Mouse (Mus musculus): ENCODE data around the gene Nsg2. TPM values are rescaled to one million over a fixed set of nuclear protein-coding genes. Genes with fewer than 3 reads are reported as not detected.

Gene Nsg2
- total and polyA plus RNA-seq, 2 experiments from 2014 or later: 1.2 to 3.7 TPM

- DNase-seq (ENCODE audit: low spot score) (no peak), ATAC-seq (ENCODE audit: insufficient read depth, low read depth) (no peak)
- Histone ChIP-seq H3K27ac (ENCODE audit: low read depth) (no peak overlapping the region), H3K4me3 (ENCODE audit: low read depth, low read length) (no peak overlapping the region), H3K36me3 (replicated peaks; ENCODE audit: control insufficient read depth, insufficient read depth, low read length) (no peaks in the 10 kb centered on the region), H3K9ac (replicated peaks; ENCODE audit: low read depth, low read length) (no peak overlapping the region), H3K9me3 (replicated peaks; ENCODE audit: control insufficient read depth, low read length) (no peaks in the 10 kb centered on the region), H3K4me1 (ENCODE audit: control insufficient read depth, insufficient read depth) (no peaks in the 10 kb centered on the region), H3K27me3 (ENCODE audit: control insufficient read depth, insufficient read depth, low read length) (no peaks in the 10 kb centered on the region), H3K4me2 (ENCODE audit: low read depth, low read length) (no peak overlapping the region)
- WGBS: 74% methylated on average over 1 of the region's 1 CpGs
- no peak for TF ChIP-seq CTCF (IDR thresholded peaks at IDR 0.05; ENCODE audit: low read depth)
- TF ChIP-seq EP300 (IDR thresholded peaks at IDR 0.05; ENCODE audit: low read depth): no peak
Observed at GRCm38 (mm10) chr11:32013561-32013960, 13.3 kb downstream of the Nsg2 start.

GRCm38 (mm10) chr11:32018201-32018600 lies 17.9 kb downstream of the Nsg2 start:
- Histone ChIP-seq H3K36me3 (replicated peaks; ENCODE audit: control insufficient read depth, insufficient read depth, low read length) (no peaks in the 10 kb centered on the region), H3K27ac (ENCODE audit: low read depth) (no peak overlapping the region), H3K9me3 (replicated peaks; ENCODE audit: control insufficient read depth, low read length) (no peaks in the 10 kb centered on the region), H3K4me3 (ENCODE audit: low read depth, low read length) (no peak overlapping the region), H3K9ac (replicated peaks; ENCODE audit: low read depth, low read length) (no peak overlapping the region), H3K4me1 (ENCODE audit: control insufficient read depth, insufficient read depth) (no peaks in the 10 kb centered on the region), H3K27me3 (ENCODE audit: control insufficient read depth, insufficient read depth, low read length) (no peaks in the 10 kb centered on the region), H3K4me2 (ENCODE audit: low read depth, low read length) (no peak overlapping the region)
- TF ChIP-seq EP300 (IDR thresholded peaks at IDR 0.05; ENCODE audit: low read depth) (no peak), CTCF (IDR thresholded peaks at IDR 0.05; ENCODE audit: low read depth) (no peak)
- DNase-seq (ENCODE audit: low spot score): no peak
- ATAC-seq (ENCODE audit: insufficient read depth, low read depth): no peak
- WGBS: 45% methylated on average over 4 of the region's 4 CpGs

- Histone ChIP-seq H3K4me3 (ENCODE audit: low read depth, low read length) (no peak overlapping the region), H3K4me2 (ENCODE audit: low read depth, low read length) (no peak overlapping the region), H3K9ac (replicated peaks; ENCODE audit: low read depth, low read length) (no peak overlapping the region), H3K27ac (ENCODE audit: low read depth) (no peak overlapping the region), H3K9me3 (replicated peaks; ENCODE audit: control insufficient read depth, low read length) (no peaks in the 10 kb centered on the region), H3K4me1 (ENCODE audit: control insufficient read depth, insufficient read depth) (no peaks in the 10 kb centered on the region), H3K27me3 (ENCODE audit: control insufficient read depth, insufficient read depth, low read length) (no peaks in the 10 kb centered on the region), H3K36me3 (replicated peaks; ENCODE audit: control insufficient read depth, insufficient read depth, low read length) (no peaks in the 10 kb centered on the region)
- 49% methylated on average over 8 of the region's 8 CpGs for WGBS
- DNase-seq (ENCODE audit: low spot score) (no peak), ATAC-seq (ENCODE audit: insufficient read depth, low read depth) (no peak)
- TF ChIP-seq CTCF (IDR thresholded peaks at IDR 0.05; ENCODE audit: low read depth) (no peak), EP300 (IDR thresholded peaks at IDR 0.05; ENCODE audit: low read depth) (no peak)
Observed at GRCm38 (mm10) chr11:32020031-32020965, 20.0 kb downstream of the Nsg2 start.

- no peak overlapping the region for H3K27ac ChIP-seq (ENCODE audit: low read depth)
- WGBS: 61% methylated on average over 5 of the region's 5 CpGs
- H3K9ac ChIP-seq (replicated peaks; ENCODE audit: low read depth, low read length): no peak overlapping the region
- no peak overlapping the region for H3K4me2 ChIP-seq (ENCODE audit: low read depth, low read length)
- no peaks in the 10 kb centered on the region for H3K36me3 ChIP-seq (replicated peaks; ENCODE audit: control insufficient read depth, insufficient read depth, low read length)
- TF ChIP-seq EP300 (IDR thresholded peaks at IDR 0.05; ENCODE audit: low read depth) (no peak), CTCF (IDR thresholded peaks at IDR 0.05; ENCODE audit: low read depth) (no peak)
- H3K4me3 ChIP-seq (ENCODE audit: low read depth, low read length): no peak overlapping the region
- DNase-seq (ENCODE audit: low spot score): no peak
- no peaks in the 10 kb centered on the region for H3K27me3 ChIP-seq (ENCODE audit: control insufficient read depth, insufficient read depth, low read length)
- no peak for ATAC-seq (ENCODE audit: insufficient read depth, low read depth)
- H3K4me1 ChIP-seq (ENCODE audit: control insufficient read depth, insufficient read depth): no peaks in the 10 kb centered on the region
- no peaks in the 10 kb centered on the region for H3K9me3 ChIP-seq (replicated peaks; ENCODE audit: control insufficient read depth, low read length)
Observed at GRCm38 (mm10) chr11:32026634-32027033, 26.4 kb downstream of the Nsg2 start.

GRCm38 (mm10) chr11:32027474-32028342 lies 27.4 kb downstream of the Nsg2 start:
- Histone ChIP-seq H3K27me3 (ENCODE audit: control insufficient read depth, insufficient read depth, low read length) (no peaks in the 10 kb centered on the region), H3K9me3 (replicated peaks; ENCODE audit: control insufficient read depth, low read length) (no peaks in the 10 kb centered on the region), H3K4me3 (ENCODE audit: low read depth, low read length) (no peak overlapping the region), H3K4me1 (ENCODE audit: control insufficient read depth, insufficient read depth) (no peaks in the 10 kb centered on the region), H3K27ac (ENCODE audit: low read depth) (no peak overlapping the region), H3K9ac (replicated peaks; ENCODE audit: low read depth, low read length) (no peak overlapping the region), H3K4me2 (ENCODE audit: low read depth, low read length) (no peak overlapping the region), H3K36me3 (replicated peaks; ENCODE audit: control insufficient read depth, insufficient read depth, low read length) (no peaks in the 10 kb centered on the region)
- ATAC-seq (ENCODE audit: insufficient read depth, low read depth): no peak
- WGBS: 70% methylated on average over 7 of the region's 7 CpGs
- no peak for TF ChIP-seq CTCF (IDR thresholded peaks at IDR 0.05; ENCODE audit: low read depth)
- TF ChIP-seq EP300 (IDR thresholded peaks at IDR 0.05; ENCODE audit: low read depth): no peak
- DNase-seq (ENCODE audit: low spot score): no peak
